Mouse (Mus musculus): ENCODE results near the gene Klhl29. TPM values are rescaled to one million over a fixed set of nuclear protein-coding genes. Genes with fewer than 3 reads are reported as not detected.
A peak's percentile ranks its signal among the peaks of the same experiment; 100 is the strongest.

Gene Klhl29
- total RNA-seq (2012; rRNA removed): 0.22 and 0.26 TPM in 2 replicates

DNA sequence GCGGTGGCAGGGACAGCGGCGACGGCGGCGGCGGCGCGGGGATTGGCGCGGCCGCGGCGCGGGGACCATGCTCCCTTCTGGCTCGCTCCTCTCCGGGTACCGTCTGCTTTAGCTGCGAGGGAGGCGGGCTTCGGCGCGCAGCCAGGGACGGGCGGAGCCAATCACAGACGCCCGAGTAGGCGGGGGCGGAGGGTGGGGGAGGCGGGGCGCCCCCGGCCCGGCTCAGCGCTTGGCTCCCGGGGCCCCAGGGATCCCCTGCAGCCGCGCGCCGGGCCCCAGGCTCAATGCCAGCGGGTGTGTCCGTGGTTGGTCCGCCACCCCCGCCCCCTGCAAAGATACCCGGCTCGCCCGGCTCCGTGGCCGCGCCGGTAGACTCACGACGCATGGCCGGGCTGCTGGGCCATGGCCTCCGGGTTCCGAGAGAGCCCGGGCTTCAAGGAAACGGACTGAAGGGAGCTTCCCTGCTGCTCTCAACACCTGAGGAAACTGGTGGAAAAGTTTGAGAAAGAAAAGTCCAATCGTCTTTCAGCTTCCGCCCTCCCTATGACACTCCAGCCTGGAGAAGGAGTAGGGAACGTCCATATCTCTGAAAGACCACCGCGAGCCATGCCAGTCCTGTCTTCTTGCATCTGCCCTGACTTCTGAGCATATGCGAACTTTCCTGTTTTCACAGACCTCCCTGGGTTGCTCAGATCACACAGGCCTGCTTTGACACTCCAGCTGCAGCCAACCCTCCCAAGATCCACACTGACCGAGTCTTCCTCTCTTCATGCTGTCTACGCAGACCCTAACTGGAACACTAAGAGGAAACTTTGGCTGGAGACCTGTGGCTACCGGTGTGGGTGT, at the start of gene Klhl29:
Klhl29 (minus strand) TSS at position 67 of the 846 bp plus-strand sequence.
- peak; percentile 54 for DNase-seq (ENCODE audit: low read depth, low spot score)
- Histone ChIP-seq H3K4me1 (ENCODE audit: control insufficient read depth in 2 of 2, insufficient read depth in 2 of 2, low read length in 2 of 2, poor library complexity in 1 of 2) (peaks cover 0 to 5% of the 10 kb centered on the region in 2 experiments; a peak in 1 of 4 replicates), H3K9me3 (ENCODE audit: control insufficient read depth, insufficient read depth, low read depth, low read length) (no peaks in the 10 kb centered on the region), H3K27ac (ENCODE audit: insufficient read depth, low read depth, low read length, poor library complexity, severe bottlenecking) (no peak within 1 kb of the TSS), H3K4me3 (ENCODE audit: insufficient read depth in 1 of 2, low read depth in 1 of 2, low read length in 2 of 2, poor library complexity in 1 of 2, severe bottlenecking in 1 of 2) (peak within 1 kb of the TSS; percentile 69 to 79), H3K36me3 (ENCODE audit: control insufficient read depth, insufficient read depth, low read length, poor library complexity, severe bottlenecking) (no peaks in the 10 kb centered on the region), H3K9ac (ENCODE audit: insufficient read depth, low read depth, low read length, poor library complexity, severe bottlenecking) (peak within 1 kb of the TSS; percentile 64)
- in situ Hi-C loops (cut with MboI; ENCODE audit: low sequenced_read_pairs in 2 of 2, unreplicated experiment in 2 of 2): no loop called here
- TF ChIP-seq MAFK (IDR thresholded peaks at IDR 0.05; ENCODE audit: insufficient read depth, low read depth, low read length): no peak
- TF ChIP-seq HCFC1 (IDR thresholded peaks at IDR 0.05; ENCODE audit: borderline replicate concordance, insufficient read depth, low read length): no peak
- TF ChIP-seq CHD2 (IDR thresholded peaks at IDR 0.05; ENCODE audit: low read depth, low read length): no peak
- no peak for TF ChIP-seq ZNF384 (IDR thresholded peaks at IDR 0.05; ENCODE audit: low read depth, low read length)
- no peak for TF ChIP-seq ZC3H11A (IDR thresholded peaks at IDR 0.05; ENCODE audit: borderline replicate concordance, low read depth, low read length)

DNA sequence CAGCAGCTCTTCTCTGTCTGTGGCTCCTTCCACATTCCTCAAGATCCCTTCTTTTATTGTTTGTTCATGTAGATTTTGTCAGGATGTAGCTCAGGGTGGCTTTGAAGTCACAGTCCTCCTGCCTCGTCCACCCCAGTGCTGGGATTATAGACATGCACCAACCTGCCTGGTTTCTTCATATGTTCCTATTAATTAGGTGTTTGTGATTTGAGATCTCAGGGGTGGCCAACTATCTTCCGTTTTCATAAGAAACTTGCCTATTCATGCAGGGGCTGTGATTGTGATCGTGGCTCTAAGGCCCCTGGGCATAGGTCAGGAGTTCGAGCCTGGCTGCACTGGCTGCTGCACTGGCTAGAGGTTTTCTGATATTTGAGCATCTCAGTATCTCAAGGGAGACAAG, 49.8 kb upstream of the Klhl29 start:
- H3K4me3 ChIP-seq (ENCODE audit: insufficient read depth in 1 of 2, low read depth in 1 of 2, low read length in 2 of 2, poor library complexity in 1 of 2, severe bottlenecking in 1 of 2): no peak overlapping the region
- no peak for TF ChIP-seq ZNF384 (IDR thresholded peaks at IDR 0.05; ENCODE audit: low read depth, low read length)
- no peak for TF ChIP-seq ZC3H11A (IDR thresholded peaks at IDR 0.05; ENCODE audit: borderline replicate concordance, low read depth, low read length)
- TF ChIP-seq HCFC1 (IDR thresholded peaks at IDR 0.05; ENCODE audit: borderline replicate concordance, insufficient read depth, low read length): no peak
- no peak for TF ChIP-seq MAFK (IDR thresholded peaks at IDR 0.05; ENCODE audit: insufficient read depth, low read depth, low read length)
- TF ChIP-seq CHD2 (IDR thresholded peaks at IDR 0.05; ENCODE audit: low read depth, low read length): no peak
- no peaks in the 10 kb centered on the region for H3K4me1 ChIP-seq (ENCODE audit: control insufficient read depth in 2 of 2, insufficient read depth in 2 of 2, low read length in 2 of 2, poor library complexity in 1 of 2)
- no peaks in the 10 kb centered on the region for H3K36me3 ChIP-seq (ENCODE audit: control insufficient read depth, insufficient read depth, low read length, poor library complexity, severe bottlenecking)
- no peak overlapping the region for H3K9ac ChIP-seq (ENCODE audit: insufficient read depth, low read depth, low read length, poor library complexity, severe bottlenecking)
- no peak for DNase-seq (ENCODE audit: low read depth, low spot score)
- in situ Hi-C loops (cut with MboI; ENCODE audit: low sequenced_read_pairs in 2 of 2, unreplicated experiment in 2 of 2): no loop called here
- no peaks in the 10 kb centered on the region for H3K9me3 ChIP-seq (ENCODE audit: control insufficient read depth, insufficient read depth, low read depth, low read length)
- H3K27ac ChIP-seq (ENCODE audit: insufficient read depth, low read depth, low read length, poor library complexity, severe bottlenecking): no peak overlapping the region

DNA sequence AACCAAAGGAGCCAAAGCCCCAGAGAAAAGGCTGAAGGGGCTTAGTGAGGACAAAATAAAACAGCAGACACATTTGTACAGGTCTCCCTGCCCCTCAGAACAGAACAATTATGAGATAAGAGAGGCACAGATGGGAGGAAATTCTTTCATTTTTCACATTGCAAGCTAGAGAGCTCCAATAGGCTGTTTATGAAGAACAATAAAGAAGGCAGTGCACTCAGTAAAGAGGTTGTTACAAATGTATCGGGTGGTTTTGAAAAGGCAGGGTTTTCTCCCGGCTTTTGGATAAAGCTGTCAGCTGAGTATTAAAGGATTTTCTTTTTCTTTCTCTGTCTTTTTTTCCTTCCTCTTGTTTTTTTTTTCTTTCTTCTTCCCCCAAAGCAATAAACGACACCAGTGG, 40.3 kb upstream of the Klhl29 start:
- TF ChIP-seq MAFK (IDR thresholded peaks at IDR 0.05; ENCODE audit: insufficient read depth, low read depth, low read length) (no peak), CHD2 (IDR thresholded peaks at IDR 0.05; ENCODE audit: low read depth, low read length) (no peak)
- Histone ChIP-seq H3K4me3 (ENCODE audit: insufficient read depth in 1 of 2, low read depth in 1 of 2, low read length in 2 of 2, poor library complexity in 1 of 2, severe bottlenecking in 1 of 2) (no peak overlapping the region), H3K27ac (ENCODE audit: insufficient read depth, low read depth, low read length, poor library complexity, severe bottlenecking) (no peak overlapping the region), H3K36me3 (ENCODE audit: control insufficient read depth, insufficient read depth, low read length, poor library complexity, severe bottlenecking) (no peaks in the 10 kb centered on the region), H3K9me3 (ENCODE audit: control insufficient read depth, insufficient read depth, low read depth, low read length) (no peaks in the 10 kb centered on the region), H3K4me1 (ENCODE audit: control insufficient read depth in 2 of 2, insufficient read depth in 2 of 2, low read length in 2 of 2, poor library complexity in 1 of 2) (no peaks in the 10 kb centered on the region), H3K9ac (ENCODE audit: insufficient read depth, low read depth, low read length, poor library complexity, severe bottlenecking) (no peak overlapping the region)
- no peak for DNase-seq (ENCODE audit: low read depth, low spot score)
- in situ Hi-C loops (cut with MboI; ENCODE audit: low sequenced_read_pairs in 2 of 2, unreplicated experiment in 2 of 2): no loop called here

DNA sequence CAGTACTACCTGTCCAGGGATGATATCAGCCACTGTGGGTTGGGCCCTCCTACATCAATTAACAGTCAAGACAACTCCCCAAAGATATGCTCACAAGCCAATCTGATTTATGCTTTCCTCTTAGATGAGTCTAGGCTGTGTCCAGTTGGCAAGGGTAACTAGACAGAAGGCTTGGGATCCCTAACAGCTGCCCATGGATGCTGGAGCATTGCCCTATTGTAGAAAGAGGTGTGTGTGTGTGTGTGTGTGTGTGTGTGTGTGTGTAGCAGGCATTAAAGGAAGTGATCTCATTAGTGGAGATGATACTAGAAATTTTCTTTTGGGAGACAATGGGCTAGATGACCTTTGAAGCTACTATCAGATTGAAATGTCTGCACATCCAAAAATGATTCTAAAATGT, 38.5 kb upstream of the Klhl29 start:
- no peaks in the 10 kb centered on the region for H3K4me1 ChIP-seq (ENCODE audit: control insufficient read depth in 2 of 2, insufficient read depth in 2 of 2, low read length in 2 of 2, poor library complexity in 1 of 2)
- no peak overlapping the region for H3K27ac ChIP-seq (ENCODE audit: insufficient read depth, low read depth, low read length, poor library complexity, severe bottlenecking)
- DNase-seq (ENCODE audit: low read depth, low spot score): no peak
- no peak overlapping the region for H3K9ac ChIP-seq (ENCODE audit: insufficient read depth, low read depth, low read length, poor library complexity, severe bottlenecking)
- TF ChIP-seq HCFC1 (IDR thresholded peaks at IDR 0.05; ENCODE audit: borderline replicate concordance, insufficient read depth, low read length) (no peak), ZC3H11A (IDR thresholded peaks at IDR 0.05; ENCODE audit: borderline replicate concordance, low read depth, low read length) (no peak), MAFK (IDR thresholded peaks at IDR 0.05; ENCODE audit: insufficient read depth, low read depth, low read length) (no peak), CHD2 (IDR thresholded peaks at IDR 0.05; ENCODE audit: low read depth, low read length) (no peak), ZNF384 (IDR thresholded peaks at IDR 0.05; ENCODE audit: low read depth, low read length) (no peak)
- H3K9me3 ChIP-seq (ENCODE audit: control insufficient read depth, insufficient read depth, low read depth, low read length): no peaks in the 10 kb centered on the region
- H3K36me3 ChIP-seq (ENCODE audit: control insufficient read depth, insufficient read depth, low read length, poor library complexity, severe bottlenecking): no peaks in the 10 kb centered on the region
- no peak overlapping the region for H3K4me3 ChIP-seq (ENCODE audit: insufficient read depth in 1 of 2, low read depth in 1 of 2, low read length in 2 of 2, poor library complexity in 1 of 2, severe bottlenecking in 1 of 2)
- in situ Hi-C loops (cut with MboI; ENCODE audit: low sequenced_read_pairs in 2 of 2, unreplicated experiment in 2 of 2): no loop called here

Data from ES-E14 (cell line).